Mouse (Mus musculus) T-helper 17 cell (primary cell): ENCODE measurements around the gene 1110004F10Rik.
"Not testable (repeated sequence)": the region's sequence is repeated elsewhere in the genome, so short reads cannot be mapped to it uniquely, and the experiment has no call there.

Experiments
- in situ Hi-C, 2 experiments: fragments of 300-600 bp; cut with MboI, MseI; formaldehyde crosslinking; loops; 1 replicate in 1 of 2; 2 replicates in 1 of 2; pipeline ENCODE4 v1.15.1; 2025; ENCODE audit warnings: high pct_unique_total_duplicates in 2 of 2

The 1110004F10Rik gene

GRCm38 (mm10) chr7:116039196-116039537 is at the start of gene 1110004F10Rik:
1110004F10Rik (plus strand) TSS chr7:116039397.
- in situ Hi-C loops = loop anchor here (5.0 to 25.0 kb wide), 4 partner anchors 544 to 1727 kb away; no protein-coding TSS in a partner anchor

GRCm38 (mm10) chr7:116002726-116003125 is 36.5 kb upstream of the 1110004F10Rik start:
- in situ Hi-C loops = no loop called here

GRCm38 (mm10) chr7:116029991-116030390 is 9.2 kb upstream of the 1110004F10Rik start:
- in situ Hi-C loops = loop anchor here (5.0 to 25.0 kb wide), 4 partner anchors 535 to 1718 kb away; no protein-coding TSS in a partner anchor

- in situ Hi-C loops = loop anchor here (5.0 to 25.0 kb wide), 4 partner anchors 536 to 1718 kb away; no protein-coding TSS in a partner anchor
These were observed 8.4 kb upstream of the 1110004F10Rik start for GRCm38 (mm10) chr7:116030597-116031387.

GRCm38 (mm10) chr7:116031388-116031717 is 7.8 kb upstream of the 1110004F10Rik start:
- in situ Hi-C loops = loop anchor here (5.0 to 25.0 kb wide), 4 partner anchors 537 to 1719 kb away; no protein-coding TSS in a partner anchor

GRCm38 (mm10) chr7:116031718-116032595 is 7.2 kb upstream of the 1110004F10Rik start:
- in situ Hi-C loops = loop anchor here (5.0 to 25.0 kb wide), 4 partner anchors 537 to 1720 kb away; no protein-coding TSS in a partner anchor

- in situ Hi-C loops = loop anchor here (5.0 to 25.0 kb wide), 4 partner anchors 538 to 1720 kb away; no protein-coding TSS in a partner anchor
These were observed 6.4 kb upstream of the 1110004F10Rik start for GRCm38 (mm10) chr7:116032596-116033307.

- in situ Hi-C loops = loop anchor here (5.0 to 25.0 kb wide), 4 partner anchors 539 to 1721 kb away; no protein-coding TSS in a partner anchor
These were observed 5.6 kb upstream of the 1110004F10Rik start for GRCm38 (mm10) chr7:116033371-116034241.

GRCm38 (mm10) chr7:116034282-116034758 is 4.9 kb upstream of the 1110004F10Rik start:
- in situ Hi-C loops = loop anchor here (5.0 to 25.0 kb wide), 4 partner anchors 540 to 1722 kb away; no protein-coding TSS in a partner anchor

GRCm38 (mm10) chr7:116035504-116035903 is 3.7 kb upstream of the 1110004F10Rik start:
- in situ Hi-C loops = loop anchor here (5.0 to 25.0 kb wide), 4 partner anchors 541 to 1723 kb away; no protein-coding TSS in a partner anchor

GRCm38 (mm10) chr7:116036591-116037555 is 2.3 kb upstream of the 1110004F10Rik start:
- in situ Hi-C loops = loop anchor here (5.0 to 25.0 kb wide), 4 partner anchors 542 to 1725 kb away; no protein-coding TSS in a partner anchor

GRCm38 (mm10) chr7:116038024-116038423 is 1.2 kb upstream of the 1110004F10Rik start:
- in situ Hi-C loops = loop anchor here (5.0 to 25.0 kb wide), 4 partner anchors 543 to 1726 kb away; no protein-coding TSS in a partner anchor

- in situ Hi-C loops = loop anchor here (5.0 to 25.0 kb wide), 4 partner anchors 544 to 1726 kb away; no protein-coding TSS in a partner anchor
These were observed 686 bp upstream of the 1110004F10Rik start, which contains the start of gene Sox6 for GRCm38 (mm10) chr7:116038511-116038910. Sox6 (minus strand) TSS chr7:116038796.

- in situ Hi-C loops = loop anchor here (5.0 to 25.0 kb wide), 4 partner anchors 545 to 1728 kb away; no protein-coding TSS in a partner anchor
These were observed 605 bp downstream of the 1110004F10Rik start for GRCm38 (mm10) chr7:116039538-116040466.

- in situ Hi-C loops = loop anchor here in 1 of 2 experiments (25.0 kb wide), 2 partner anchors 678 to 1728 kb away; no protein-coding TSS in a partner anchor
These were observed 1.3 kb downstream of the 1110004F10Rik start for GRCm38 (mm10) chr7:116040470-116041019.

- in situ Hi-C loops = no loop called here
These were observed 21.5 kb downstream of the 1110004F10Rik start for GRCm38 (mm10) chr7:116060739-116061138.

- in situ Hi-C loops = not testable (repeated sequence)
These were observed 45.2 kb downstream of the 1110004F10Rik start, which contains the start of gene Gm4353 for GRCm38 (mm10) chr7:116084366-116084765. Gm4353 (minus strand) TSS chr7:116084635.
